Comparison of ENCODE assay signal across 18 mouse cellular contexts in the genomic region with DNA sequence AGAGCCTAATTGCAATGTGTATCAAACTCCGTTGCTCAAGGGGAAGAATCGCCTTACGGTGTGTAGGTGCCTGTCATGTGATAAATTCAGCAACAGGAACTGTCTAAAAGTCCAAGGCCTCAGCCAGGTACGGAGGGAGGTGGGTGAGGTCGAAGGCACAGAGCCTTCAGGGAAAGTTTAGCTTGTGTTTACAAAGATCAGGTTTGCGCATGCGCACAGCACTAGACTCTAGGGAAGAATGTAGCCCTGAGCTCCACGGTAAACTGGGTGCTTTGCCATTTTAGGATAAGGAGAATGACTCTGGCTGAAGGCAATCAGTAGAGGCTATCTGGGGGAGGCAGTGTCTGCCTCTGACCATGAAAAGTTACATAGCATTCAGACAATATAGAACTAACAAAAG. TPM values are rescaled to one million over a fixed set of nuclear protein-coding genes. Genes with fewer than 3 reads are reported as not detected.
DNase-seq lines count a peak whose midpoint lies in the region; ATAC-seq lines count a peak whose summit lies in the region.
"Had no signal": no experiment of that assay in that cellular context is flagged by ENCODE, and none has a peak within 500 bp of the region (broad histone marks: within the 10 kb centered on the region; RNA-seq: fewer than 3 reads in every experiment).

No protein-coding gene starts in this region.

- H3K36me3 ChIP-seq in intestine, embryonic 15.5 days: no peaks in the 10 kb centered on the region
- H3K36me3 ChIP-seq: hindbrain, embryonic 10.5 days; kidney, embryonic 15.5 days; limb, embryonic 12.5 days had no signal

- peak; percentile 81 for ATAC-seq in intestine, embryonic 15.5 days
- ATAC-seq: forebrain, embryonic 14.5 days had no signal

- H3K9ac ChIP-seq in intestine, embryonic 15.5 days: no peak overlapping the region
- H3K9ac ChIP-seq: kidney, embryonic 15.5 days; limb, embryonic 12.5 days had no signal

- no peak overlapping the region for H3K4me2 ChIP-seq in intestine, embryonic 15.5 days (replicated peaks)
- H3K4me2 ChIP-seq: kidney, embryonic 15.5 days; limb, embryonic 12.5 days; midbrain, embryonic 11.5 days had no signal

- no peaks in the 10 kb centered on the region; the same call in 1 of the 2 replicates for H3K27me3 ChIP-seq in intestine, embryonic 15.5 days (replicated peaks)
- H3K27me3 ChIP-seq: kidney, embryonic 15.5 days; limb, embryonic 12.5 days had no signal

- WGBS in intestine, embryonic 15.5 days: 51% methylated on average over 8 of the region's 8 CpGs

- H3K4me1 ChIP-seq in intestine, embryonic 15.5 days (replicated peaks): no peaks in the 10 kb centered on the region
- H3K4me1 ChIP-seq: hindbrain, embryonic 10.5 days; limb, embryonic 12.5 days had no signal

- H3K4me3 ChIP-seq in intestine, embryonic 15.5 days (replicated peaks): no peak overlapping the region
- H3K4me3 ChIP-seq: erythroblast, embryonic 14.5 days; hindbrain, embryonic 10.5 days; kidney, embryonic 15.5 days; limb, embryonic 12.5 days had no signal

- no peak overlapping the region for H3K27ac ChIP-seq in intestine, embryonic 15.5 days
- H3K27ac ChIP-seq: hindbrain, embryonic 10.5 days; kidney, embryonic 15.5 days; limb, embryonic 12.5 days; macrophage had no signal

- peak; percentile 31 for DNase-seq in ovary, postnatal 36 days (ENCODE audit: low spot score)
- DNase-seq in ovary, postnatal 14 days (ENCODE audit: low spot score): no peak
- DNase-seq in lung, postnatal 36 days: peak; percentile 48
- DNase-seq in yolk sac, embryonic 10.5 days (ENCODE audit: low spot score): peak; percentile 72
- no peak for DNase-seq in frontal cortex, adult 2 months (ENCODE audit: extremely low spot score in 1 of 2, low spot score in 1 of 2)
- no peak for DNase-seq in heart, postnatal 4 days
- DNase-seq: adrenal gland, postnatal 14 days; cerebellum, adult 11-12 months; cerebellum, postnatal 25 days; thymus, postnatal 14 days had no signal

- H3K9me3 ChIP-seq in intestine, embryonic 15.5 days: no peaks in the 10 kb centered on the region
- H3K9me3 ChIP-seq: hindbrain, embryonic 10.5 days; kidney, embryonic 15.5 days; limb, embryonic 12.5 days had no signal

RNA-seq across cellular contexts. Expression of a gene that starts 49.7 kb away (rescaled TPM):
- polyA plus RNA-seq in intestine, embryonic 15.5 days (2015; fragmentation: Nextera tagmentation; extraction: Ambion mirVana): 14.1 and 14.4 TPM in 2 replicates
- polyA plus RNA-seq in frontal cortex, adult 2 months (2012; rRNA removed): 22.6 and 22.8 TPM in 2 replicates
- total RNA-seq in heart, postnatal 4 days (2021): 10 to 100 TPM; 40.0 to 42.1 TPM

Comparison
In these comparisons a context has a peak if more than half of its experiments do, and no peak if none do; other contexts are left out.
1. DNase-seq: peak in ovary, postnatal 36 days (single experiment), lung, postnatal 36 days (single experiment) and yolk sac, embryonic 10.5 days (single experiment); none in ovary, postnatal 14 days (single experiment), frontal cortex, adult 2 months (0 of 2) and heart, postnatal 4 days (single experiment).